Mouse (Mus musculus) yolk sac, embryonic 10.5 days (tissue): Measurements from ENCODE around the gene Map1b.

Experiments used
- DNase-seq: peaks from one replicate; pipeline ENCODE4 v3.0.0-alpha.2; 2017; ENCODE audit warnings: low spot score

Map1b gene

GRCm38 (mm10) chr13:99410611-99411515, 105.5 kb downstream of the Map1b start:
- no peak for DNase-seq

- no peak for DNase-seq
Observed at GRCm38 (mm10) chr13:99409216-99409615, 107.1 kb downstream of the Map1b start.

- DNase-seq, result no peak
Observed at GRCm38 (mm10) chr13:99399373-99399772, 117.0 kb downstream of the Map1b start.

- no peak for DNase-seq
Observed at GRCm38 (mm10) chr13:99398149-99398701, 118.1 kb downstream of the Map1b start.

GRCm38 (mm10) chr13:99397228-99397627, 119.1 kb downstream of the Map1b start:
- DNase-seq, result no peak

- no peak for DNase-seq
Observed at GRCm38 (mm10) chr13:99395531-99395930, 120.8 kb downstream of the Map1b start.

GRCm38 (mm10) chr13:99394694-99395093, 121.6 kb downstream of the Map1b start:
- DNase-seq, result no peak

GRCm38 (mm10) chr13:99393128-99393527, 123.2 kb downstream of the Map1b start:
- no peak for DNase-seq

GRCm38 (mm10) chr13:99391417-99391816, 124.9 kb downstream of the Map1b start:
- no peak for DNase-seq

GRCm38 (mm10) chr13:99387901-99388811, 128.2 kb downstream of the Map1b start:
- DNase-seq, result no peak

GRCm38 (mm10) chr13:99386341-99386740, 130.0 kb downstream of the Map1b start:
- no peak for DNase-seq

GRCm38 (mm10) chr13:99385911-99386310, 130.4 kb downstream of the Map1b start:
- DNase-seq, result no peak

- no peak for DNase-seq
Observed at GRCm38 (mm10) chr13:99384555-99385203, 131.7 kb downstream of the Map1b start.

- no peak for DNase-seq
Observed at GRCm38 (mm10) chr13:99382373-99382772, 134.0 kb downstream of the Map1b start.

- DNase-seq, result no peak
Observed at GRCm38 (mm10) chr13:99378223-99378622, 138.1 kb downstream of the Map1b start.

- no peak for DNase-seq
Observed at GRCm38 (mm10) chr13:99377055-99377454, 139.3 kb downstream of the Map1b start.

GRCm38 (mm10) chr13:99375550-99375949, 140.8 kb downstream of the Map1b start:
- DNase-seq, result peak; percentile 52

- no peak for DNase-seq
Observed at GRCm38 (mm10) chr13:99374191-99374590, 142.1 kb downstream of the Map1b start.

- no peak for DNase-seq
Observed at GRCm38 (mm10) chr13:99373684-99374083, 142.7 kb downstream of the Map1b start.
